Mouse (Mus musculus): ENCODE measurements around the gene Wdr48. TPM values are rescaled to one million over a fixed set of nuclear protein-coding genes. Genes with fewer than 3 reads are reported as not detected.

Gene Wdr48
- polyA plus RNA-seq, 1 experiment from 2014 or later, result 14.3 TPM

- Histone ChIP-seq H3K9me3 (ENCODE audit: control insufficient read depth) (no peaks in the 10 kb centered on the region), H3K9ac (ENCODE audit: low read depth, low read length) (no peak overlapping the region), H3K27me3 (replicated peaks; ENCODE audit: control insufficient read depth, insufficient read depth, low read length) (no peaks in the 10 kb centered on the region), H3K36me3 (ENCODE audit: control insufficient read depth, insufficient read depth) (peaks cover 35% of the 10 kb centered on the region), H3K4me3 (ENCODE audit: low read depth, low read length) (no peak overlapping the region), H3K4me1 (replicated peaks; ENCODE audit: control insufficient read depth, insufficient read depth, low read length) (no peaks in the 10 kb centered on the region), H3K27ac (ENCODE audit: low read depth, low read length) (no peak overlapping the region), H3K4me2 (replicated peaks; ENCODE audit: low read depth) (no peak overlapping the region)
- WGBS, result 83% methylated on average over 5 of the region's 5 CpGs
- no peak for ATAC-seq
- TF ChIP-seq CTCF (IDR thresholded peaks at IDR 0.05; ENCODE audit: low read depth), result peak; percentile 22; the same call in 1 of the 2 replicates
These were observed 79.9 kb downstream of the Wdr48 start for GRCm38 (mm10) chr9:119974609-119975008.

- Histone ChIP-seq H3K4me1 (replicated peaks; ENCODE audit: control insufficient read depth, insufficient read depth, low read length) (no peaks in the 10 kb centered on the region), H3K4me3 (ENCODE audit: low read depth, low read length) (no peak overlapping the region), H3K9ac (ENCODE audit: low read depth, low read length) (no peak overlapping the region), H3K9me3 (ENCODE audit: control insufficient read depth) (no peaks in the 10 kb centered on the region), H3K36me3 (ENCODE audit: control insufficient read depth, insufficient read depth) (peaks cover 35% of the 10 kb centered on the region), H3K4me2 (replicated peaks; ENCODE audit: low read depth) (no peak overlapping the region), H3K27ac (ENCODE audit: low read depth, low read length) (no peak overlapping the region), H3K27me3 (replicated peaks; ENCODE audit: control insufficient read depth, insufficient read depth, low read length) (no peaks in the 10 kb centered on the region)
- ATAC-seq, result no peak
- no peak for TF ChIP-seq CTCF (IDR thresholded peaks at IDR 0.05; ENCODE audit: low read depth)
- WGBS, result 80% methylated on average over 4 of the region's 4 CpGs
These were observed 80.6 kb downstream of the Wdr48 start for GRCm38 (mm10) chr9:119975286-119975685.

Other genes starting within 250 kb of the Wdr48 start
- gene Scn10a, start 175.6 kb upstream of the Wdr48 start, polyA plus RNA-seq (2015; fragmentation: Nextera tagmentation; extraction: Ambion mirVana), result 0.04 TPM in 1 of 2 replicates, not detected in the other
- gene Scn11a, start 69.4 kb upstream of the Wdr48 start, polyA plus RNA-seq (2015; fragmentation: Nextera tagmentation; extraction: Ambion mirVana), result 0.20 and 0.25 TPM in 2 replicates
- 14.4 and 16.4 TPM in 2 replicates for gene Gorasp1, start 42.7 kb downstream of the Wdr48 start, polyA plus RNA-seq (2015; fragmentation: Nextera tagmentation; extraction: Ambion mirVana)
- gene Ttc21a, start 42.7 kb downstream of the Wdr48 start, polyA plus RNA-seq (2015; fragmentation: Nextera tagmentation; extraction: Ambion mirVana), result not detected in 2 replicates
- gene Csrnp1, start 89.8 kb downstream of the Wdr48 start, polyA plus RNA-seq (2015; fragmentation: Nextera tagmentation; extraction: Ambion mirVana), result 3.8 and 4.2 TPM in 2 replicates
- gene Xirp1, start 128.7 kb downstream of the Wdr48 start, polyA plus RNA-seq (2015; fragmentation: Nextera tagmentation; extraction: Ambion mirVana), result 0.10 and 0.14 TPM in 2 replicates
- 5.4 and 6.5 TPM in 2 replicates for gene Cx3cr1, start 175.0 kb downstream of the Wdr48 start, polyA plus RNA-seq (2015; fragmentation: Nextera tagmentation; extraction: Ambion mirVana)
- 0.25 and 0.42 TPM in 2 replicates for gene Ccr8, start 197.2 kb downstream of the Wdr48 start, polyA plus RNA-seq (2015; fragmentation: Nextera tagmentation; extraction: Ambion mirVana)
- 15.8 and 16.1 TPM in 2 replicates for gene Slc25a38, start 215.5 kb downstream of the Wdr48 start, polyA plus RNA-seq (2015; fragmentation: Nextera tagmentation; extraction: Ambion mirVana)
- gene Rpsa, start 232.8 kb downstream of the Wdr48 start, polyA plus RNA-seq (2015; fragmentation: Nextera tagmentation; extraction: Ambion mirVana), result 654 and 675 TPM in 2 replicates